Mouse (Mus musculus) monocyte, adult 59 days (primary cell): ENCODE results near the gene Cr2. TPM values are rescaled to one million over a fixed set of nuclear protein-coding genes. Genes with fewer than 3 reads are reported as not detected.

Experiments used
- total RNA-seq, 2 experiments: library from RNA; stranded (reverse); gene quantifications; one replicate each; pipeline ENCODE4 v1.2.4; 2023

Cr2 gene
- 1 to 10 TPM; 1.3 to 2.5 TPM for total RNA-seq

GRCm38 (mm10) chr1:195175980-195176931 lies at the start of gene Cr2:
Gene Cr2 (minus strand): TSS chr1:195176716.

GRCm38 (mm10) chr1:195130953-195131674 lies 45.4 kb downstream of the Cr2 start, which contains the start of gene Cr1l:
Gene Cr1l (minus strand): TSS chr1:195131586.

GRCm38 (mm10) chr1:195092220-195092720 lies 84.2 kb downstream of the Cr2 start, which contains the start of gene Cd46:
Gene Cd46 (minus strand): TSS chr1:195092249.

Other genes with a start within 250 kb of the Cr2 start
- 1 to 10 TPM; 1.3 to 1.7 TPM for gene Cd34, start 237.9 kb downstream of the Cr2 start, total RNA-seq
- 1 to 10 TPM; 4.5 to 5.1 TPM for gene Cd46, start 84.5 kb downstream of the Cr2 start, total RNA-seq
- 100 to 1,000 TPM; 104 to 120 TPM for gene Cr1l, start 45.1 kb downstream of the Cr2 start, total RNA-seq